Mouse (Mus musculus) kidney, adult 8-10 months (tissue): ENCODE measurements around the gene Pax7.

ENCODE experiments used
- DNase-seq, 2 experiments: peaks; one replicate each; pipeline ENCODE4 v3.0.0; 2022

The Pax7 gene

DNA sequence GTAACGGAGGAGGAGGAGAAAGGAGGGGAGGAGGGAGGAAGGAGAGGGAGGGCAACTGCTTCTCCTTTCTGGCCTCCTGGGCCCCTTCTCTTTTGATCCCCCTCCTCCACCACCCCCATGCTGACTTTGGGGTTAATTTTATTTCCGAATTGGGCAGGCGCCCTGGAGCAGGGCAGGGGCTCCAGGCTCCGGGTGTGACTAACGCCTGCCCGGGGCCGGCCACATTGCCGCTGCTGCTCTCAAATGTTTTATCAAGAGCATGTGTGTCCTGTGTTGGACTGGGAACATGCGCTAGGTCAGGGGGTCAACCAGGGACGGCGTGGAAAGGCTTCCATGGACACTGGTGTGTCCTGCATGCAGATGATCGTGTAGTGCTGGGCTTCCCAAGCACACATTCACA, 87.2 kb downstream of the Pax7 start:
- no peak for DNase-seq

GRCm38 (mm10) chr4:139744765-139745395, 88.4 kb downstream of the Pax7 start:
- no peak for DNase-seq

DNA sequence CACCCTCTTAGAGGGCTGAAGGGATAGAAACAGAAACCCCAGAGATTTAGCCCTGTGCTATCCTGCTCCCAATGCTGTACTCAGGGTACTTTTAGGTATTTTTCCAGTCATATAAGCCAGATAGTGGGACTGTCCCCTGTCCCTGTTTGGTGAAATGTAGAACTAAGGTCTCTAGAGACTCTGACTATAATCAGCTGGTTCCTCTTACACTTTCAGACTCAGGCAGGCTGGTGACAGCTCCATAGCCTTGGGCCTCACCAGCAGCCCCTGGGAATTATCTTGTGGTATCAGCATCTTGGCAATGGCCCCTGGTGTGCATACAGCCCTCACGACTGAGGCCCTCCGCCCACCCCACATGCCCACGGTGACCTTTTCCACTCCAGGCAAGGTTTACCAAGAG, 89.7 kb downstream of the Pax7 start:
- no peak for DNase-seq

DNA sequence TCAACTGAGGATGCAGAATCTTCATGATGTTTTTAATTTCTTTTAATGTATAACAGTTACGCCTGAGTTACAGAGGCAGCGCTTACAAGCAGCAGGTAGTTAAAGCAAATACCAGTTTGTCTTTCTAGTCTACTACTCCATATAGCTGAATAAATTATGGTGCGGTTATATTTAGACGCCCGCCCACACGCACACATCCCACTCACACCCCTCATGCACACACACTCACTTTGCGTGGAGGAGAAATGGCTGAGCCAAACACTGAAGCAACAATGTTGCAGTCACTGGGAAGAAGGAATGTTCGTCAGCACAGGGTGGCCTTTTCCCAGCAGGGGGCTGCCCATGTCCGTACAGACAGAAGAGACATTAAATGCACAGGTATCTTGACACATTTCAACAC, 96.3 kb downstream of the Pax7 start:
- no peak for DNase-seq

- DNase-seq = no peak
Measured at GRCm38 (mm10) chr4:139727101-139727500, 106.2 kb downstream of the Pax7 start.

DNA sequence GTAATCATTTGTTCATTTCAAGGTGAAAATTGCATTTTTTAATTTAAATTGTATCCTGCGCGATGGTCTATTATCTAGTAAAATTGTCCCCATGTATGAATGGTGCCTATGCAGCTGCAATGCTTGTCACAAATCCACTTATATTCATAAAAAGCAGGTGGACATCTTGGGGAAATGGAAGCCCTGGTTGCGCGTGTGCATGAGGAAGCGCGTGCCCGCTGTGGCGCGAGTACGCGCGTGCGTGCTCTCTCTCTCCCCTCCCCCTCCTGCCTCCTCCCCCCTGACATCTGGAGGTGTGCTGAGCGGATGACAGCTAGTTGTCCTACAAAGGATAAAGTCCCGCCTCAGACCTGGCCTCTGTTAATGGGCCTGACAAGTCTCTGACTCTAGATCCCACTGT, 107.9 kb downstream of the Pax7 start:
- no peak for DNase-seq

DNA sequence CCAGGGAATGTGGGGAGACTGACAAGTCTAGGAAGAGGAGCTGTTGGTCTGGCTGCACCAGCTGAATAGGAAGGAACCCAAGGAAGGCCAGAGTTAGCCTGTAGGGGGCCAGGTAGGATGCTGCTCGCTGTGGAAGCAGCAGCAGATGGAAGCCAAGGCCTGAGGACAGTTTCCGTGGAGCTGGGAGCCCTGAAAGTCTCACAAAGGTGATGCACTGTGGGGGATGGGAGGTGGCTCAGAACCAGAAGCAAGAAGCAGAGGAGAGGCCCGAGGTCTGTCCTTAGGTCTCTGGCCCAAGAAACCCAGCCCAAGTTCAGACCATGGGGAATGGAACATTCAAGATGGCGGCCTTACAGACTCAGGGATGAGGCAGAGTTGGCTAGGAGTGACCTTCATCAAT, 109.0 kb downstream of the Pax7 start:
- no peak for DNase-seq

DNA sequence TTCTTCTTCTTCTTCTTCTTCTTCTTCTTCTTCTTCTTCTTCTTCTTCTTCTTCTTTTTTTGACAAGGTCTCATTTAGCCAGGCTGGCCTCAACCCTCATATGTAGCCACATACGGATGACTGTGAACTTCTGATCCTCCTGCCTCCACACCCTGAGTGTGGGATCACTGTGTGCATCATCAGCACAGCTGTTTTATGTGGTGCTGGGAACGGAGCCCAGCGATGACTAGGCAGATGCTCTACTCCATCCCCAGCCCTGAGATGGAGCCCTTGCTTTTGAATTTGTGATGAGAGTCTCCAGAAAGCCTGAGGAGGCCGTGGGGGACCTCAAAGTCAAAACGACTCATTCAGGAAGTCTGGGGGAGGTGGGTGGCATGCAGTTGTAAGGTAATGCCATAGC, 114.3 kb downstream of the Pax7 start:
- no peak for DNase-seq

- DNase-seq = no peak
Measured at GRCm38 (mm10) chr4:139716477-139717169, 116.7 kb downstream of the Pax7 start.

DNA sequence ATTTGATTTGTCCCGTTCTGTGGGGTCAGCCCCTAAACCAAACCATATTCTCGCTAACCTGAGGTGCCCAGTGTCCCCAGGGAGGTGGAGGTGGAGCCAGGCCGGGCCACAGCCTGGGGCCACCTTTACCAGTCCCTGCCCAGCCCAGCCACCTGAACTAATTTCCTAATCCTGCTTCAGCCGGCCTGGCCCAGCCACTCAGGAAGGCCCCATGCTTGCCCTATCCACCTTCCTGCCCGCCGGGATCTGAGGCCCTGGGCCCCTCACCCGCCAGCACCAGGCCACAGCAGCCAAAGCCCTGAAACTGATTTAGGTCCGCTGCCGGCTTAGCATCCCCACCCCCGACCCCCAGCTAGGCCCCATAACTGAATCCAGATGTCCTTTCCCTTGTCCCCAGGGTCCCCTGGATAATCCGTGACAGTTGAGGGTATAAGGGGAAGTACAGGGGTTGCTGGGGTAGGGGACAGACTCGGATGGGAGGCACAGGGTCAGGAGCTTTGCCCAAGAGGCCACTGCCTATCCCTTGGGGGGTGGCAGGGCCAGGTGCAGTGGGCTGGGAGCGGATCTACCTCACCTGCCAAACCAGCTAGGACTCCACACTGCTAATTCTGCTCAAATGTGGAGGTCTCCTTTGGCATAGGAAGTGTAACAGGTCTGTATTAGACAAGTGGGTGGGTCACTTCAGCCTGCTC, 117.9 kb downstream of the Pax7 start:
- no peak for DNase-seq

- DNase-seq = no peak
Measured at GRCm38 (mm10) chr4:139710467-139711334, 122.6 kb downstream of the Pax7 start.

- DNase-seq = no peak
Measured at GRCm38 (mm10) chr4:139705986-139706385, 127.3 kb downstream of the Pax7 start.

DNA sequence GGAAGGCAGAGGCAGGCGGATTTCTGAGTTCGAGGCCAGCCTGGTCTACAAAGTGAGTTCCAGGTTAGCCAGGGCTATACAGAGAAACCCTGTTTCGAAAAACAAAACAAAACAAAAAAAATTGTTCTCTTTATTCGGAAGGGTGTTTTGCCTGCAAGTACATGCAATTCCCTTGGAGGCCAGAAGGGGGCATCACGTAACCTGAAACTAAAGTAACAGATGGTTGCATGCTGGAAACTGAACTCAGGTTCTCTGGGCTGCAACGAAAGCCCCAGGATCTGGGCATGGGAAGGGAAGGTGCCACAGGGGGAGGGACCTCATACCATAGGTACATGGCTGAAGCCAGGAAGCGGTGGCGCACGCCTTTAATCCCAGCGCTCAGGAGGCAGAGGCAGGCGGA, 129.9 kb downstream of the Pax7 start:
- no peak for DNase-seq

DNA sequence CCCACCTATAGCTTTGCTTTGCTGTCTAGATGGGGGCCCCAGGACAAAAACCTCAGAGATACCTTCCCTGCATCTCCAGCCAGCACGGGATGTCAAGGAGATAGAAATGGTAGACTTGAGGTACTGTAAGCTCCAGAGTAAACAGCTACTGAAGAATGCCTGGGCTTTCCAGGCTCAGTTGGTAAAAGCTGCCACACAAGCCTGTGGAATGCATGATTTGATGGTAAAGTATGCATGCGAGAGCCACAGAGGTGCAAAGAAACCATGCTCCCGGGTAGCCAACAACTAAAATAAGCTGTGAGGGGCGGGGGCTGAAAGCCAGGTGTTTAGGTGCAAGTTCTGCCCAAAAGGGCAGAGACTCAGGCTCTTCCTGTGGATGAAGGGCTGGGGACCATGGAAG, 130.4 kb downstream of the Pax7 start:
- DNase-seq = no peak

GRCm38 (mm10) chr4:139698602-139699001, 134.7 kb downstream of the Pax7 start:
- DNase-seq = no peak

DNA sequence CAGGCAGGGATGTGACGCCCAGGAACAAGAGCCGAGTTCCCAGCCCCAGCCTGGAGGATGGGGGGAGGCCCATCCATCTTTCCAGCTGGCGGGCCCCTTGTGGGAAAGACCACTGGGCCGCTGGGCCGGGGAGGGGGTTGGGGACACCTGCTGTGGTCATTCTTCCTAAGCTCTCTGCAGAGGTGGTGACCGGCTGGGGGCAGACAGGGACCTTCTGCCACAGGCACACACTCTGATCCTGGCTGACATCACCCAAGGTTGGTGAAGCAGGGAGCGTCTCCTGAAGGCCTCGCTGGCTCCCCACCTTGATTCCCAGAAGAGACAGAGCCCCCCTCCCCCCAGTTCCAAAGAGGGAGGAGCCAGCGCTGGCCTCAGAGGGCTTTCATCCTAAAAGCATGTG, 135.6 kb downstream of the Pax7 start:
- DNase-seq = no peak

GRCm38 (mm10) chr4:139693315-139693714, 140.0 kb downstream of the Pax7 start:
- no peak for DNase-seq

- DNase-seq = no peak
Measured at GRCm38 (mm10) chr4:139689627-139690269, 143.6 kb downstream of the Pax7 start.

GRCm38 (mm10) chr4:139688058-139688457, 145.3 kb downstream of the Pax7 start:
- no peak for DNase-seq
